ENCODE assay signal across 9 mouse cellular contexts in genomic region chr5:36722415-36722856, GRCm38 (mm10). TPM values are rescaled to one million over a fixed set of nuclear protein-coding genes. Genes with fewer than 3 reads are reported as not detected.
DNase-seq lines count a peak whose midpoint lies in the region; ATAC-seq and TF ChIP-seq lines count a peak whose summit lies in the region.
"Had no signal": no experiment of that assay in that cellular context is flagged by ENCODE, and none has a peak within 500 bp of the region (broad histone marks: within the 10 kb centered on the region; RNA-seq: fewer than 3 reads in every experiment).

No protein-coding gene starts in this region.

- peaks cover 5% of the 10 kb centered on the region; the same call in 1 of the 2 replicates for H3K4me1 ChIP-seq in limb, embryonic 15.5 days
- no peaks in the 10 kb centered on the region for H3K4me1 ChIP-seq in limb, embryonic 10.5 days
- H3K4me1 ChIP-seq in liver, postnatal 0 days (ENCODE audit: insufficient read depth): peaks cover 65% of the 10 kb centered on the region
- H3K4me1 ChIP-seq in kidney, embryonic 15.5 days: peaks cover 12% of the 10 kb centered on the region

- no peaks in the 10 kb centered on the region for H3K36me3 ChIP-seq in limb, embryonic 15.5 days
- H3K36me3 ChIP-seq in limb, embryonic 10.5 days: no peaks in the 10 kb centered on the region
- no peaks in the 10 kb centered on the region for H3K36me3 ChIP-seq in liver, postnatal 0 days (replicated peaks; ENCODE audit: insufficient read depth, low read length)
- H3K36me3 ChIP-seq in kidney, embryonic 15.5 days: no peaks in the 10 kb centered on the region

- TF ChIP-seq CTCF in liver, postnatal 0 days (IDR thresholded peaks at IDR 0.05; ENCODE audit: low read depth): 0 out of 2 replicates have a peak, but pooled peaks have one; percentile 10

- TF ChIP-seq EP300 in liver, postnatal 0 days (IDR thresholded peaks at IDR 0.05; ENCODE audit: low read depth): peak; percentile 50

- no peaks in the 10 kb centered on the region for H3K27me3 ChIP-seq in limb, embryonic 15.5 days
- no peaks in the 10 kb centered on the region for H3K27me3 ChIP-seq in limb, embryonic 10.5 days (ENCODE audit: low read depth, poor library complexity, severe bottlenecking)
- no peaks in the 10 kb centered on the region for H3K27me3 ChIP-seq in liver, postnatal 0 days (ENCODE audit: insufficient read depth, low read length)
- H3K27me3 ChIP-seq in kidney, embryonic 15.5 days: no peaks in the 10 kb centered on the region

- no peak for DNase-seq in limb, embryonic 10.5 days (ENCODE audit: low spot score)
- DNase-seq in c-Kit-positive CD71-negative TER-119-negative erythroid progenitor cells, embryonic 14.5 days (ENCODE audit: low read depth): peak; percentile 36
- no peak for DNase-seq in liver, postnatal 0 days
- DNase-seq in thymus, postnatal 36 days: peak; percentile 26 to 37
- DNase-seq in frontal cortex, postnatal 14 days (ENCODE audit: low spot score in 2 of 2): no peak
- no peak for DNase-seq in right cerebral cortex, postnatal 25 days

- H3K9ac ChIP-seq in limb, embryonic 15.5 days: no peak overlapping the region
- peak overlapping the region; percentile 21; the same call in 1 of the 2 replicates for H3K9ac ChIP-seq in liver, postnatal 0 days (replicated peaks)
- H3K9ac ChIP-seq in kidney, embryonic 15.5 days: no peak overlapping the region

- no peak overlapping the region for H3K4me3 ChIP-seq in limb, embryonic 15.5 days
- no peak overlapping the region for H3K4me3 ChIP-seq in limb, embryonic 10.5 days
- H3K4me3 ChIP-seq in liver, postnatal 0 days (ENCODE audit: low read depth, low read length): no peak overlapping the region
- no peak overlapping the region for H3K4me3 ChIP-seq in kidney, embryonic 15.5 days (replicated peaks)

- H3K9me3 ChIP-seq in limb, embryonic 15.5 days: no peaks in the 10 kb centered on the region
- no peaks in the 10 kb centered on the region for H3K9me3 ChIP-seq in limb, embryonic 10.5 days (replicated peaks)
- no peaks in the 10 kb centered on the region for H3K9me3 ChIP-seq in liver, postnatal 0 days (ENCODE audit: low read length)
- no peaks in the 10 kb centered on the region for H3K9me3 ChIP-seq in kidney, embryonic 15.5 days (replicated peaks)

- WGBS in limb, embryonic 15.5 days: 60% methylated on average over 6 of the region's 6 CpGs
- 78% methylated on average over 6 of the region's 6 CpGs for WGBS in limb, embryonic 10.5 days
- 49% methylated on average over 6 of the region's 6 CpGs for WGBS in liver, postnatal 0 days (ENCODE audit: insufficient replicate concordance)
- 70% methylated on average over 6 of the region's 6 CpGs for WGBS in kidney, embryonic 15.5 days

- peak overlapping the region; percentile 59; the same call in 1 of the 2 replicates for H3K27ac ChIP-seq in limb, embryonic 15.5 days
- H3K27ac ChIP-seq in limb, embryonic 10.5 days: no peak overlapping the region
- peak overlapping the region; percentile 90 for H3K27ac ChIP-seq in liver, postnatal 0 days (ENCODE audit: low read depth)
- H3K27ac ChIP-seq in kidney, embryonic 15.5 days: no peak overlapping the region
- H3K27ac ChIP-seq: kidney, postnatal 0 days had no signal

- no peak overlapping the region for H3K4me2 ChIP-seq in limb, embryonic 15.5 days
- peak overlapping the region; percentile 24; the same call in 1 of the 2 replicates for H3K4me2 ChIP-seq in liver, postnatal 0 days (ENCODE audit: low read depth, low read length)
- no peak overlapping the region for H3K4me2 ChIP-seq in kidney, embryonic 15.5 days

- ATAC-seq in limb, embryonic 15.5 days (ENCODE audit: insufficient number of reproducible peaks, low FRiP score, low TSS enrichment, low read depth): peak; percentile 55; the same call in 1 of the 2 replicates
- no peak for ATAC-seq in liver, postnatal 0 days
- ATAC-seq in kidney, embryonic 15.5 days (replicated peaks; ENCODE audit: low FRiP score): no peak

RNA-seq across cellular contexts. Expression of gene Bloc1s4, which starts 26.0 kb away (rescaled TPM):
- polyA plus RNA-seq in limb, embryonic 15.5 days (2015; fragmentation: Nextera tagmentation; extraction: Ambion mirVana): 26.4 and 31.5 TPM in 2 replicates
- 23.7 and 25.5 TPM in 2 replicates for polyA plus RNA-seq in limb, embryonic 10.5 days (2016; fragmentation: Nextera tagmentation; extraction: Ambion mirVana)
- polyA plus RNA-seq in liver, postnatal 0 days (2015; fragmentation: Nextera tagmentation; extraction: Ambion mirVana): 14.6 and 17.9 TPM in 2 replicates
- polyA plus RNA-seq in kidney, embryonic 15.5 days (2015; fragmentation: Nextera tagmentation; extraction: Ambion mirVana): 25.6 and 26.7 TPM in 2 replicates

RNA-seq across cellular contexts. Expression of gene D5Ertd579e, which starts 26.6 kb away (rescaled TPM):
- 16.6 and 17.9 TPM in 2 replicates for polyA plus RNA-seq in limb, embryonic 15.5 days (2015; fragmentation: Nextera tagmentation; extraction: Ambion mirVana)
- polyA plus RNA-seq in limb, embryonic 10.5 days (2016; fragmentation: Nextera tagmentation; extraction: Ambion mirVana): 22.5 and 25.1 TPM in 2 replicates
- polyA plus RNA-seq in liver, postnatal 0 days (2015; fragmentation: Nextera tagmentation; extraction: Ambion mirVana): 15.9 and 18.5 TPM in 2 replicates
- 19.7 and 21.6 TPM in 2 replicates for polyA plus RNA-seq in kidney, embryonic 15.5 days (2015; fragmentation: Nextera tagmentation; extraction: Ambion mirVana)

Comparison
In these comparisons a context has a peak if more than half of its experiments do, and no peak if none do; other contexts are left out.
1. H3K27ac ChIP-seq: peak in limb, embryonic 15.5 days (single experiment) and liver, postnatal 0 days (single experiment); none in limb, embryonic 10.5 days (single experiment) and kidney, embryonic 15.5 days (single experiment).
2. DNase-seq: peak in c-Kit-positive CD71-negative TER-119-negative erythroid progenitor cells, embryonic 14.5 days (single experiment) and thymus, postnatal 36 days (2 of 2); none in limb, embryonic 10.5 days (single experiment), liver, postnatal 0 days (single experiment), frontal cortex, postnatal 14 days (0 of 2) and right cerebral cortex, postnatal 25 days (single experiment).